Mouse (Mus musculus) thymus, adult 2 months (tissue): ENCODE data around the gene Pax8.

Source experiments
- CTCF ChIP-seq: fragments of 200-500 bp; IDR thresholded peaks from 2 replicates; pipeline ENCODE4 v1.5.1; 2012; ENCODE audit warnings: mild to moderate bottlenecking, control low read depth, low read length, moderate library complexity, borderline replicate concordance; ENCODE audit not compliant: control insufficient read depth, poor library complexity, insufficient read depth; ENCODE audit errors: extremely low read depth
- POLR2A ChIP-seq: fragments of 200-500 bp; IDR thresholded peaks from 2 replicates; pipeline ENCODE4 v1.6.1; 2012; ENCODE audit warnings: mild to moderate bottlenecking, low read length, control low read depth, moderate library complexity; ENCODE audit not compliant: control insufficient read depth, poor library complexity, insufficient read depth; ENCODE audit errors: extremely low read depth

DNA sequence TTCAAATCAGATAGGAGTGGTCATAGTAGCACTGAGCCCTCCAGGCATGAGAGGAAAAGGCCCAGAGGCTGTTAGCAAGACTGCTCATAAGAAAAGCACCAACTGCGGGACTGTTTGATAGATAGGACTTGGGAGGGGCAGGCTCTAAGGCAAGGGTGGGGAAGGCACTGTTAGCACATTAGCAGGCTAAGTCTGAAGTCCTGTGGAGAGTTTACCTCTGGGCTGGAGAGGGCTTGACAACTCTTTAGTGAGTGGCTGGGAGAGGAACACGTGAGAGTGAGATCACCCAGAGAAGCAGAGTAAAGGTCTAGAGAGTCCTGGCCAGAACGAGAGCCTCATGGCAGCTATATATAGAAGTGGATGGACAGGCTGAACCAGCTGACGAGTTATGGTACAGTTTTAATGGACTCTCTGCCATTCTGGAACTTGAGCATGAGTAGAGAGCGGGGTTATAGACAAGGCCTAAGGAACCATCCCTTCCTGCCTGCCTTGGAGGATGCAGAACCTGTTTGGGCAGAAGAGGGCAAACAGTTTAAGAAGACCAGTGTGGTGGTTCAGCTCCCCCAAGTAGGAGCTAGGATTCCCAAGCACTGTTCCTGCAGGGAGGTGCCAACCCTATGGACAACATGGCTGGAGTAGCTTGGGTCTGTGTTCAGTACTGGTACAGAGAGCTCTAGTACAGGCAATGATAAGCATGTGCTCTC is 96.5 kb downstream of the Pax8 start:
- TF ChIP-seq CTCF (no peak), POLR2A (no peak)
